Mouse (Mus musculus) liver, adult 2 months (tissue): Measurements from ENCODE around the gene Dach1. TPM values are rescaled to one million over a fixed set of nuclear protein-coding genes. Genes with fewer than 3 reads are reported as not detected.

Source experiments
- DNase-seq: peaks from one replicate; pipeline ENCODE4 v3.0.0-alpha.2; 2011; ENCODE audit warnings: low read depth, low spot score; ENCODE audit errors: extremely low read depth
- H3K27ac ChIP-seq: fragments of 200-500 bp; replicated peaks from 2 replicates; pipeline ENCODE4 v1.5.1; 2012; ENCODE audit warnings: low read depth, mild to moderate bottlenecking, control low read depth, inconsistent platforms, low read length; ENCODE audit not compliant: insufficient read depth
- H3K27me3 ChIP-seq: fragments of 200-500 bp; 2 replicates; pipeline ENCODE4 v1.6.1; 2012; ENCODE audit warnings: mild to moderate bottlenecking, moderate library complexity, low read length, inconsistent platforms; ENCODE audit not compliant: control insufficient read depth, insufficient read depth
- H3K36me3 ChIP-seq: fragments of 200-500 bp; 2 replicates; pipeline ENCODE4 v1.6.1; 2012; ENCODE audit warnings: low read length, inconsistent platforms; ENCODE audit not compliant: control insufficient read depth, insufficient read depth
- H3K4me1 ChIP-seq: fragments of 200-500 bp; 2 replicates; pipeline ENCODE4 v1.6.1; 2011; ENCODE audit warnings: low read length; ENCODE audit not compliant: control insufficient read depth, insufficient read depth
- H3K4me3 ChIP-seq: fragments of 200-500 bp; 2 replicates; pipeline ENCODE4 v1.5.1; 2011; ENCODE audit warnings: low read depth, mild to moderate bottlenecking, control low read depth, low read length, moderate library complexity; ENCODE audit not compliant: insufficient read depth
- H3K79me2 ChIP-seq: fragments of 200-500 bp; 2 replicates; pipeline ENCODE4 v1.6.1; 2012; ENCODE audit warnings: inconsistent platforms, mild to moderate bottlenecking, low read length, moderate library complexity; ENCODE audit not compliant: control insufficient read depth, insufficient read depth
- H3K9ac ChIP-seq: fragments of 200-500 bp; 2 replicates; pipeline ENCODE4 v1.6.1; 2012; ENCODE audit warnings: low read depth, mild to moderate bottlenecking, control low read depth, inconsistent platforms, low read length
- CTCF ChIP-seq: fragments of 200-500 bp; IDR thresholded peaks from 2 replicates; pipeline ENCODE4 v1.5.1; 2011; ENCODE audit warnings: low read depth, low read length, control low read depth
- POLR2A ChIP-seq: fragments of 200-500 bp; IDR thresholded peaks from 2 replicates; pipeline ENCODE4 v1.6.1; 2011; ENCODE audit warnings: low read length, control low read depth; ENCODE audit not compliant: insufficient read depth; ENCODE audit errors: extremely low read depth
- WGBS: fragments of 180-500 bp; shearing (Covaris S2); methylation state at CpG from one replicate; pipeline ENCODE4 v1.1.7; 2018; 5-methylcytosine and 5-hydroxymethylcytosine counted together
- polyA plus RNA-seq: library from polyadenylated mRNA; depleted of rRNA; stranded (reverse); fragments of >200 nt; gene quantifications from 2 replicates; pipeline ENCODE4 v1.2.3, GENCODE M21; 2012
- total RNA-seq: library from RNA; depleted of rRNA; stranded (reverse); fragments of >200 nt; gene quantifications from 2 replicates; pipeline ENCODE4 v1.2.3, GENCODE M21; 2014

Gene Dach1
- total and polyA plus RNA-seq, 2 experiments = 0.06 to 0.37 TPM

DNA sequence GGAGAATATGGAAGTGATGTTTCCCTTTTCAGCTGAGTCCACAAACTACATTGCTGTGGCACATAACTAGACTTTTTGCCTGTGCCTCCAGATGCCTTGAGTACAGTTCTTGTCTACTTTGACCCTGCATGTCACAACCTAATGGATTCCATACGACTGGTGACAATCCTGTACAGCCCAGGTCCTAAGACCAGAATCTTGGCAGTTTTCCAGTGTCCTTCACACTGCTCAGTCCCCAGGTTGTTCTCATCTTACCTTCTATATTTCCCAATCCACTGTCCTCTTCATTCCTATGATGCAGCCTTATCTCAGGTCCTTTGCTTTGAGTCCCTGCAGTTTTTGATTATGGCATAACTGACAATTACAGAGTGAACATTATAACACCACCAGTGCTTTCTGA is 131.0 kb downstream of the Dach1 start:
- WGBS = 22% methylated on average over 1 of the region's 1 CpGs
- no peaks in the 10 kb centered on the region for H3K36me3 ChIP-seq
- H3K27me3 ChIP-seq = no peaks in the 10 kb centered on the region
- H3K9ac ChIP-seq = no peak overlapping the region
- H3K4me3 ChIP-seq = no peak overlapping the region
- no peak for DNase-seq
- no peak for TF ChIP-seq CTCF
- TF ChIP-seq POLR2A = no peak
- no peaks in the 10 kb centered on the region for H3K4me1 ChIP-seq
- H3K27ac ChIP-seq = no peak overlapping the region
- H3K79me2 ChIP-seq = no peaks in the 10 kb centered on the region

DNA sequence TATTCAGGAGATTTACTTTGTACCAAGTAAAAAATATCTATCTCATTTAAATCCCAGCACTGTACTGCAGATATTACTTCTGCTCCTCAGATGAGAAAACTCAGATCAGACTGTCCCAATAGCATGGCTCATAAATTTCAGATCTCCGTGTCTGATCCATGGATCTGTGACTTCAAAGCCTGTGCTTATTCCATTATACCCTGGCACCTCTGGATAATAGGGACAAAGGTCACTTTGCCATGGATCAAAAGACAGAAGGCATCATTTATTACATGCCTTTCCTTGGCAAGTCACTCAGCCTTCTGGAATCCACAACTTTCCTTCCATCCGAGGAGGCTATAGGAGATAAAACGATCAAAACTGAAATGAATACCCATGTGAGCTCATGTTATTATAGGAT is 132.4 kb downstream of the Dach1 start:
- DNase-seq = no peak
- TF ChIP-seq CTCF = no peak
- TF ChIP-seq POLR2A = no peak
- Histone ChIP-seq H3K9ac (no peak overlapping the region), H3K4me3 (no peak overlapping the region), H3K4me1 (no peaks in the 10 kb centered on the region), H3K79me2 (no peaks in the 10 kb centered on the region), H3K27ac (no peak overlapping the region), H3K36me3 (no peaks in the 10 kb centered on the region), H3K27me3 (no peaks in the 10 kb centered on the region)
- WGBS = 71% methylated on average over 3 of the region's 3 CpGs

DNA sequence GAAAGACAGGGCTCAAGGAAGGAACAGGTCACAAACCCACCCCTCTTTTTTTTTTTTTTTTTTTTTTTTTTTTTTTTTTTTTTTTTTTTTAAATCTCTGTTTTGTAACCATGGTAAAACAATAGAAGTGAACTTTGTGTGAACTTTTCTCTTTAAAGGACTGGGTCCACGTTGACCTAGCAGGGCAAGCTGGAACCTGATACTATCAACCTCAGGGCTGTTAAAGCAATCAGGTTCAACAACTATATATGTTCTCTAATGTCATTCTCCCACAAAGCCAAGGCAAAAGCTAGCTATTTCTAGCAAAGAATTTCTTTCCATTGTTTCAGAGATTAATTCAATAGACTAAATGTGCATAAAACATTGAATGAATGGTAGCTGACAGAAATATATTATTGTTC is 134.3 kb downstream of the Dach1 start:
- Histone ChIP-seq H3K79me2 (no peaks in the 10 kb centered on the region), H3K4me1 (no peaks in the 10 kb centered on the region), H3K36me3 (no peaks in the 10 kb centered on the region), H3K4me3 (no peak overlapping the region), H3K27ac (no peak overlapping the region), H3K27me3 (no peaks in the 10 kb centered on the region), H3K9ac (no peak overlapping the region)
- TF ChIP-seq POLR2A (no peak), CTCF (no peak)
- DNase-seq = no peak
- WGBS = 3% methylated on average over 1 of the region's 1 CpGs

DNA sequence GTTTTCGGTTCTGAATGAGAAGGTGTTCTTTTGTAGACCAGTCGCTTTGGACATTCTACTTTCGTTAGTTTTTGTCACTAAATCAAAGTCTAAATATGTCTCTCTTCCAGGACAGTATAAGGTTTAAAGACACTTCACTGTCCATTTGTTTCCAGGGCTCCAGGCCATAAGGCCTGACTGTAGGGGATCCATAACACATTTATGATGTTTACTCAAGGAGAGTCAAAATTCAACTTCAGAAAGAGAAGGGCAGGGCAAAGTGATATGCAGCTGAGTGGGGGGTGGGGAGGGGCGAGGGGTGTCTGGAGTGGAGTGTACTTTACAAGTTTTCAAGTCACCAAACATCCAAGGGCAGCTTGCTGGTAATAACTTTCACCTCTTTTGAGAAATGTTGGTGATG is 146.0 kb downstream of the Dach1 start:
- no peaks in the 10 kb centered on the region for H3K27me3 ChIP-seq
- H3K9ac ChIP-seq = no peak overlapping the region
- WGBS = 68% methylated on average over 4 of the region's 4 CpGs
- no peaks in the 10 kb centered on the region for H3K36me3 ChIP-seq
- DNase-seq = no peak
- no peaks in the 10 kb centered on the region for H3K79me2 ChIP-seq
- H3K27ac ChIP-seq = no peak overlapping the region
- H3K4me1 ChIP-seq = no peaks in the 10 kb centered on the region
- TF ChIP-seq POLR2A (no peak), CTCF (no peak)
- no peak overlapping the region for H3K4me3 ChIP-seq

DNA sequence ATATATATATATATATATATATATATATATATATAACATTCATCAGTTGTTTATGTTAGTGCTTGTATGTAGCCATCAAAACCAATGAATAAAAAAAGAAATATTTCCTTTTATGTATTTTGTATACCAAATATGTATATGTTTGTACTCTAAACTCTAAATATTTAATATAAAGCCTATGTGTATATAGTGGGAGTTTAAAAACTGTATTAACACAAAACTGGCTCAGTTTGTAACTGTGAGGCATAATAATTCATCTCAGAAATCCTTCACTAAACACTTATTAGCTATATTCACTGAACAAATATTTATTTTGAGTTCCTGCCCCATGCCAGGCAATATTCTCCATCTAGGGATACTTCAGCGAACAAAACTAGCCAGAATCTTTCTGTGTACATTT is 155.5 kb downstream of the Dach1 start:
- Histone ChIP-seq H3K4me3 (no peak overlapping the region), H3K27me3 (no peaks in the 10 kb centered on the region), H3K9ac (no peak overlapping the region), H3K4me1 (no peaks in the 10 kb centered on the region), H3K27ac (no peak overlapping the region), H3K79me2 (no peaks in the 10 kb centered on the region), H3K36me3 (no peaks in the 10 kb centered on the region)
- no peak for DNase-seq
- no peak for TF ChIP-seq CTCF
- no peak for TF ChIP-seq POLR2A
- WGBS = 91% methylated on average over 1 of the region's 1 CpGs

DNA sequence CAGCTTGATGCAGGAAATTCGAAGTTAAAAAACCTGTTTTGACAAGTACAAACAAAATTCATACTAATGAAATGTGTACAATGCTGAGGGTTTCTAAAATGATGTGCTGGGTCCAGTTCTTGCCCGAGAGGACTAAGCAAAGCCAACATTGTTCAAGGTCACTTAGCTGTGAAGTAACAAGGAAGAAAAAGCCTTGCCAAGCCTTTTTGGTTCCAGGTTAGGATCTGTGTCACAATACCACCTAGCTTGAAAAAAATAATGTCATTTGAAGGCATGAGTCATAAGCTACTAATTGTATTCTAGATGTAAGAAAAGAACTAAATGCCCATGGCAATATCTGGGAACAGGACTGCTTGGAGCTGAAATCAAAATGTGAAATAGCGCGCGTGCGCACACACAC is 161.1 kb downstream of the Dach1 start:
- no peak overlapping the region for H3K27ac ChIP-seq
- H3K36me3 ChIP-seq = no peaks in the 10 kb centered on the region
- no peak for DNase-seq
- no peaks in the 10 kb centered on the region for H3K4me1 ChIP-seq
- no peak overlapping the region for H3K9ac ChIP-seq
- WGBS = 81% methylated on average over 6 of the region's 6 CpGs
- TF ChIP-seq CTCF (no peak), POLR2A (no peak)
- H3K4me3 ChIP-seq = no peak overlapping the region
- no peaks in the 10 kb centered on the region for H3K79me2 ChIP-seq
- H3K27me3 ChIP-seq = no peaks in the 10 kb centered on the region
